Mouse (Mus musculus) kidney, adult 2 months (tissue): Measurements from ENCODE around the gene Mt3.

ENCODE experiments used
- CTCF ChIP-seq: fragments of 200-500 bp; conservative IDR thresholded peaks from 2 replicates; pipeline ENCODE4 v1.5.1; 2011; ENCODE audit warnings: low read depth, mild to moderate bottlenecking, control low read depth, low read length, moderate library complexity, mixed read lengths; ENCODE audit not compliant: insufficient read depth, insufficient read length
- POLR2A ChIP-seq: fragments of 200-500 bp; IDR thresholded peaks from one replicate; pipeline ENCODE4 v1.6.1; 2011; ENCODE audit warnings: low read depth, low read length, control low read depth

- TF ChIP-seq CTCF: no peak
- TF ChIP-seq POLR2A: no peak
These were observed at the start of gene Mt3 for GRCm38 (mm10) chr8:94152513-94153300.
